Mouse (Mus musculus): ENCODE measurements around the gene Rom1. TPM values are rescaled to one million over a fixed set of nuclear protein-coding genes. Genes with fewer than 3 reads are reported as not detected.
A peak's percentile ranks its signal among the peaks of the same experiment; 100 is the strongest.

Rom1 gene
- total and polyA plus RNA-seq, 2 experiments: 1.7 to 5.0 TPM

- TF ChIP-seq POLR2A (IDR thresholded peaks at IDR 0.05; ENCODE audit: extremely low read depth, insufficient read depth, low read length): no peak
- TF ChIP-seq CTCF (IDR thresholded peaks at IDR 0.05; ENCODE audit: low read depth, low read length): no peak
- 26% methylated on average over 1 of the region's 1 CpGs for WGBS
- peaks cover 3% of the 10 kb centered on the region; the same call in 1 of the 2 replicates for H3K79me2 ChIP-seq (ENCODE audit: control insufficient read depth, insufficient read depth, low read length)
- no peak overlapping the region for H3K4me3 ChIP-seq (ENCODE audit: insufficient read depth, low read depth, low read length)
- H3K4me1 ChIP-seq (ENCODE audit: control insufficient read depth, insufficient read depth, low read length): peaks cover 7% of the 10 kb centered on the region
- H3K27me3 ChIP-seq (ENCODE audit: control insufficient read depth, insufficient read depth, low read length): no peaks in the 10 kb centered on the region
- peak; percentile 55 for DNase-seq (ENCODE audit: extremely low read depth, low read depth, low spot score)
- no peak overlapping the region for H3K9ac ChIP-seq (ENCODE audit: low read depth, low read length)
- no peak overlapping the region for H3K27ac ChIP-seq (replicated peaks; ENCODE audit: insufficient read depth, low read depth, low read length)
- peaks cover 3% of the 10 kb centered on the region; the same call in 1 of the 2 replicates for H3K36me3 ChIP-seq (ENCODE audit: control insufficient read depth, insufficient read depth, low read length)
Measured at GRCm38 (mm10) chr19:8886916-8887584, 42.1 kb downstream of the Rom1 start.

GRCm38 (mm10) chr19:8883616-8884015, 45.5 kb downstream of the Rom1 start, which contains the start of the genes Lbhd1 and Gm49403:
Gene Lbhd1 (plus strand): TSS chr19:8883732.
Gene Gm49403 (plus strand): TSS chr19:8883930.
- TF ChIP-seq CTCF (IDR thresholded peaks at IDR 0.05; ENCODE audit: low read depth, low read length) (no peak), POLR2A (IDR thresholded peaks at IDR 0.05; ENCODE audit: extremely low read depth, insufficient read depth, low read length) (no peak)
- H3K9ac ChIP-seq (ENCODE audit: low read depth, low read length): no peak within 1 kb of the TSS
- WGBS: 80% methylated on average over 3 of the region's 3 CpGs
- H3K27ac ChIP-seq (replicated peaks; ENCODE audit: insufficient read depth, low read depth, low read length): no peak within 1 kb of the TSS
- H3K36me3 ChIP-seq (ENCODE audit: control insufficient read depth, insufficient read depth, low read length): no peaks in the 10 kb centered on the region; the same call in 1 of the 2 replicates
- no peaks in the 10 kb centered on the region for H3K79me2 ChIP-seq (ENCODE audit: control insufficient read depth, insufficient read depth, low read length)
- DNase-seq (ENCODE audit: extremely low read depth, low read depth, low spot score): no peak
- H3K4me3 ChIP-seq (ENCODE audit: insufficient read depth, low read depth, low read length): no peak within 1 kb of the TSS
- H3K27me3 ChIP-seq (ENCODE audit: control insufficient read depth, insufficient read depth, low read length): no peaks in the 10 kb centered on the region
- H3K4me1 ChIP-seq (ENCODE audit: control insufficient read depth, insufficient read depth, low read length): peaks cover 9% of the 10 kb centered on the region

GRCm38 (mm10) chr19:8881034-8881392, 48.1 kb downstream of the Rom1 start:
- TF ChIP-seq POLR2A (IDR thresholded peaks at IDR 0.05; ENCODE audit: extremely low read depth, insufficient read depth, low read length) (no peak), CTCF (IDR thresholded peaks at IDR 0.05; ENCODE audit: low read depth, low read length) (no peak)
- H3K4me3 ChIP-seq (ENCODE audit: insufficient read depth, low read depth, low read length): peak overlapping the region; percentile 85; the same call in 1 of the 2 replicates
- no peak for DNase-seq (ENCODE audit: extremely low read depth, low read depth, low spot score)
- H3K9ac ChIP-seq (ENCODE audit: low read depth, low read length): no peak overlapping the region
- no peaks in the 10 kb centered on the region for H3K27me3 ChIP-seq (ENCODE audit: control insufficient read depth, insufficient read depth, low read length)
- 4% methylated on average over 3 of the region's 3 CpGs for WGBS
- peaks cover 5% of the 10 kb centered on the region; the same call in 1 of the 2 replicates for H3K4me1 ChIP-seq (ENCODE audit: control insufficient read depth, insufficient read depth, low read length)
- H3K27ac ChIP-seq (replicated peaks; ENCODE audit: insufficient read depth, low read depth, low read length): no peak overlapping the region
- peaks cover 2% of the 10 kb centered on the region; the same call in 1 of the 2 replicates for H3K36me3 ChIP-seq (ENCODE audit: control insufficient read depth, insufficient read depth, low read length)
- no peaks in the 10 kb centered on the region for H3K79me2 ChIP-seq (ENCODE audit: control insufficient read depth, insufficient read depth, low read length)

DNA sequence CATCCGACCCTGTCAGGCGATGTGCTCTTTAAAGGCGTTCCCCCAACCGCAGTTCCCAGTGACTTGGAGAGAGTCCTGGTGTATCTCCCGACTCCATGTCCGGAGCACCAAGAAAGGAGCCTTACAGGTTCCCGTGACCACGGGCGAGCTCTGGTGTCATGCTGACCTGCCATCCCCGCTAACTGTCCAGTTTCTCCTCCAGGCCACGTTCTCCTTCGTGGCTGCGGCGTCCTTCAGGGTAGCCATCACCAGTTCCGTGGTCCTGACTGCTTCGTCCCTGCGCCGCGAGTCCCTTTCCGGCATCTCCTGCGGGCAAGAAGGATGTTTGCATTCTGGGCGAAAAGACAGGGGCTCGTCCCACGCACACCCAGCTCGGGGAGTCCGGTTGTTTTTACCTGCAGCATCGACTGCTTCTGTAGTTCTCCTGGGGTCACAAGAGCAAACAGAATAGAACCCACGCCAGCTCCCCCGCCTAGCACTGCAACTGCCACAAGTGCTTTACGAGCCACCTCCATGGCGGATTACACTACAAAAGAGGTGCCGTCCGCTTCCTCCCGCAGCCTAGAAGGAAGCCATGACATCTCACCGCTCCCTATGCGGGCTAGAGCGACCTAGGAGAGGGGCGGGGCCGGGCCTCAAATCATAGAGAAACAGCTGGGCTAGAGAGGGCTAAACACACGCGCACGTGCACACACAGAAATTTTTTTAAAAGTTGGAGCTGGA, 48.7 kb downstream of the Rom1 start, which contains the start of gene Uqcc3:
Uqcc3 (minus strand) TSS at position 613 of the 723 bp plus-strand sequence.
- WGBS: under 1% methylated on average over 42 of the region's 42 CpGs

More for the DNA sequence above, 48.7 kb downstream of the Rom1 start, which contains the start of gene Uqcc3:
- H3K4me3 ChIP-seq (ENCODE audit: insufficient read depth, low read depth, low read length): peak within 1 kb of the TSS; percentile 85
- H3K27me3 ChIP-seq (ENCODE audit: control insufficient read depth, insufficient read depth, low read length): no peaks in the 10 kb centered on the region
- H3K9ac ChIP-seq (ENCODE audit: low read depth, low read length): peak within 1 kb of the TSS; percentile 90
- no peaks in the 10 kb centered on the region for H3K79me2 ChIP-seq (ENCODE audit: control insufficient read depth, insufficient read depth, low read length)
- no peak for TF ChIP-seq CTCF (IDR thresholded peaks at IDR 0.05; ENCODE audit: low read depth, low read length)
- peak; percentile 73; the same call in 1 of the 2 replicates for TF ChIP-seq POLR2A (IDR thresholded peaks at IDR 0.05; ENCODE audit: extremely low read depth, insufficient read depth, low read length)
- peaks cover 3% of the 10 kb centered on the region for H3K36me3 ChIP-seq (ENCODE audit: control insufficient read depth, insufficient read depth, low read length)
- H3K4me1 ChIP-seq (ENCODE audit: control insufficient read depth, insufficient read depth, low read length): peaks cover 5% of the 10 kb centered on the region; the same call in 1 of the 2 replicates
- peak within 1 kb of the TSS; percentile 70 for H3K27ac ChIP-seq (replicated peaks; ENCODE audit: insufficient read depth, low read depth, low read length)
- peak; percentile 86 for DNase-seq (ENCODE audit: extremely low read depth, low read depth, low spot score)

Other genes starting within 250 kb of the Rom1 start
Only the 30 nearest of the 32 such genes appear.
- 12.5 and 16.6 TPM in 2 replicates for gene Wdr74, start 193.5 kb downstream of the Rom1 start, total RNA-seq (2014; rRNA removed)
- gene Wdr74, start 193.5 kb downstream of the Rom1 start, polyA plus RNA-seq (2012; rRNA removed): 23.8 and 28.9 TPM in 2 replicates
- 0.83 TPM in 1 of 2 replicates, not detected in the other for gene 1700092M07Rik, start 188.6 kb downstream of the Rom1 start, total RNA-seq (2014; rRNA removed)
- not detected in 2 replicates for gene 1700092M07Rik, start 188.6 kb downstream of the Rom1 start, polyA plus RNA-seq (2012; rRNA removed)
- gene Stx5a, start 187.9 kb downstream of the Rom1 start, total RNA-seq (2014; rRNA removed): 43.5 and 46.8 TPM in 2 replicates
- gene Stx5a, start 187.9 kb downstream of the Rom1 start, polyA plus RNA-seq (2012; rRNA removed): 42.0 and 62.1 TPM in 2 replicates
- gene Nxf1, start 172.3 kb downstream of the Rom1 start, total RNA-seq (2014; rRNA removed): 16.2 and 22.3 TPM in 2 replicates
- gene Nxf1, start 172.3 kb downstream of the Rom1 start, polyA plus RNA-seq (2012; rRNA removed): 27.3 and 43.1 TPM in 2 replicates
- 50.3 and 66.9 TPM in 2 replicates for gene Tmem223, start 158.4 kb downstream of the Rom1 start, total RNA-seq (2014; rRNA removed)
- 93.1 and 122 TPM in 2 replicates for gene Tmem223, start 158.4 kb downstream of the Rom1 start, polyA plus RNA-seq (2012; rRNA removed)
- gene Tmem179b, start 154.9 kb downstream of the Rom1 start, total RNA-seq (2014; rRNA removed): 28.4 and 29.8 TPM in 2 replicates
- 68.8 and 85.1 TPM in 2 replicates for gene Tmem179b, start 154.9 kb downstream of the Rom1 start, polyA plus RNA-seq (2012; rRNA removed)
- gene Taf6l, start 142.9 kb downstream of the Rom1 start, total RNA-seq (2014; rRNA removed): 4.7 and 5.2 TPM in 2 replicates
- 5.1 and 5.3 TPM in 2 replicates for gene Taf6l, start 142.9 kb downstream of the Rom1 start, polyA plus RNA-seq (2012; rRNA removed)
- gene Polr2g, start 130.8 kb downstream of the Rom1 start, total RNA-seq (2014; rRNA removed): 25.2 and 26.6 TPM in 2 replicates
- gene Polr2g, start 130.8 kb downstream of the Rom1 start, polyA plus RNA-seq (2012; rRNA removed): 12.9 and 13.2 TPM in 2 replicates
- gene Zbtb3, start 126.8 kb downstream of the Rom1 start, total RNA-seq (2014; rRNA removed): 0.20 and 0.37 TPM in 2 replicates
- 0.31 and 0.43 TPM in 2 replicates for gene Zbtb3, start 126.8 kb downstream of the Rom1 start, polyA plus RNA-seq (2012; rRNA removed)
- 15.6 and 18.5 TPM in 2 replicates for gene Ttc9c, start 110.0 kb downstream of the Rom1 start, total RNA-seq (2014; rRNA removed)
- 8.1 and 8.3 TPM in 2 replicates for gene Ttc9c, start 110.0 kb downstream of the Rom1 start, polyA plus RNA-seq (2012; rRNA removed)
- gene Hnrnpul2, start 109.3 kb downstream of the Rom1 start, total RNA-seq (2014; rRNA removed): 19.5 and 19.6 TPM in 2 replicates
- 11.2 and 11.6 TPM in 2 replicates for gene Hnrnpul2, start 109.3 kb downstream of the Rom1 start, polyA plus RNA-seq (2012; rRNA removed)
- 6.1 and 8.2 TPM in 2 replicates for gene AC129217.1, start 99.6 kb downstream of the Rom1 start, total RNA-seq (2014; rRNA removed)
- 1.7 TPM in 1 of 2 replicates, not detected in the other for gene AC129217.1, start 99.6 kb downstream of the Rom1 start, polyA plus RNA-seq (2012; rRNA removed)
- 27.7 and 30.5 TPM in 2 replicates for gene Bscl2, start 91.9 kb downstream of the Rom1 start, total RNA-seq (2014; rRNA removed)
- gene Bscl2, start 91.9 kb downstream of the Rom1 start, polyA plus RNA-seq (2012; rRNA removed): 131 and 137 TPM in 2 replicates
- not detected in 2 replicates for gene Gng3, start 90.2 kb downstream of the Rom1 start, total RNA-seq (2014; rRNA removed)
- 0.05 TPM in 1 of 2 replicates, not detected in the other for gene Gng3, start 90.2 kb downstream of the Rom1 start, polyA plus RNA-seq (2012; rRNA removed)
- 0.07 and 0.09 TPM in 2 replicates for gene Lrrn4cl, start 78.6 kb downstream of the Rom1 start, total RNA-seq (2014; rRNA removed)
- gene Lrrn4cl, start 78.6 kb downstream of the Rom1 start, polyA plus RNA-seq (2012; rRNA removed): 0.06 and 0.07 TPM in 2 replicates
- gene Ubxn1, start 57.9 kb downstream of the Rom1 start, total RNA-seq (2014; rRNA removed): 82.7 and 88.4 TPM in 2 replicates
- 128 and 133 TPM in 2 replicates for gene Ubxn1, start 57.9 kb downstream of the Rom1 start, polyA plus RNA-seq (2012; rRNA removed)
- gene Uqcc3, start 48.4 kb downstream of the Rom1 start, total RNA-seq (2014; rRNA removed): 21.3 and 27.7 TPM in 2 replicates
- 32.6 and 38.8 TPM in 2 replicates for gene Uqcc3, start 48.4 kb downstream of the Rom1 start, polyA plus RNA-seq (2012; rRNA removed)
- gene Lbhd1, start 45.6 kb downstream of the Rom1 start, total RNA-seq (2014; rRNA removed): 2.5 and 3.4 TPM in 2 replicates
- 1.2 and 1.3 TPM in 2 replicates for gene Lbhd1, start 45.6 kb downstream of the Rom1 start, polyA plus RNA-seq (2012; rRNA removed)
- gene Gm49403, start 45.4 kb downstream of the Rom1 start, total RNA-seq (2014; rRNA removed): not detected in 2 replicates
- gene Gm49403, start 45.4 kb downstream of the Rom1 start, polyA plus RNA-seq (2012; rRNA removed): not detected in 2 replicates
- gene 1810009A15Rik, start 40.5 kb downstream of the Rom1 start, total RNA-seq (2014; rRNA removed): 23.5 and 34.0 TPM in 2 replicates
- gene 1810009A15Rik, start 40.5 kb downstream of the Rom1 start, polyA plus RNA-seq (2012; rRNA removed): 10.8 and 13.6 TPM in 2 replicates
- 3.4 TPM in 1 of 2 replicates, not detected in the other for gene Gm49416, start 40.4 kb downstream of the Rom1 start, total RNA-seq (2014; rRNA removed)
- 1.1 TPM in 1 of 2 replicates, not detected in the other for gene Gm49416, start 40.4 kb downstream of the Rom1 start, polyA plus RNA-seq (2012; rRNA removed)
- gene Ints5, start 36.4 kb downstream of the Rom1 start, total RNA-seq (2014; rRNA removed): 3.8 and 5.6 TPM in 2 replicates
- gene Ints5, start 36.4 kb downstream of the Rom1 start, polyA plus RNA-seq (2012; rRNA removed): 13.2 and 15.9 TPM in 2 replicates
- 111 and 132 TPM in 2 replicates for gene Ganab, start 31.3 kb downstream of the Rom1 start, total RNA-seq (2014; rRNA removed)
- gene Ganab, start 31.3 kb downstream of the Rom1 start, polyA plus RNA-seq (2012; rRNA removed): 127 and 140 TPM in 2 replicates
- gene B3gat3, start 9.0 kb downstream of the Rom1 start, total RNA-seq (2014; rRNA removed): 16.8 and 22.6 TPM in 2 replicates
- gene B3gat3, start 9.0 kb downstream of the Rom1 start, polyA plus RNA-seq (2012; rRNA removed): 88.7 and 101 TPM in 2 replicates
- 7.4 and 7.9 TPM in 2 replicates for gene Eml3, start 196 bp upstream of the Rom1 start, total RNA-seq (2014; rRNA removed)
- 20.2 and 26.2 TPM in 2 replicates for gene Eml3, start 196 bp upstream of the Rom1 start, polyA plus RNA-seq (2012; rRNA removed)
- 25.6 and 27.1 TPM in 2 replicates for gene Mta2, start 12.5 kb upstream of the Rom1 start, total RNA-seq (2014; rRNA removed)
- 11.2 and 12.1 TPM in 2 replicates for gene Mta2, start 12.5 kb upstream of the Rom1 start, polyA plus RNA-seq (2012; rRNA removed)
- gene Tut1, start 24.5 kb upstream of the Rom1 start, total RNA-seq (2014; rRNA removed): 6.0 and 6.2 TPM in 2 replicates
- 9.6 and 14.6 TPM in 2 replicates for gene Tut1, start 24.5 kb upstream of the Rom1 start, polyA plus RNA-seq (2012; rRNA removed)
- 101 and 117 TPM in 2 replicates for gene Eef1g, start 37.7 kb upstream of the Rom1 start, total RNA-seq (2014; rRNA removed)
- 99.1 and 107 TPM in 2 replicates for gene Eef1g, start 37.7 kb upstream of the Rom1 start, polyA plus RNA-seq (2012; rRNA removed)
- gene Ahnak, start 59.9 kb upstream of the Rom1 start, total RNA-seq (2014; rRNA removed): 10.3 and 10.9 TPM in 2 replicates
- 0.90 and 1.2 TPM in 2 replicates for gene Ahnak, start 59.9 kb upstream of the Rom1 start, polyA plus RNA-seq (2012; rRNA removed)
- gene Scgb1a1, start 158.6 kb upstream of the Rom1 start, total RNA-seq (2014; rRNA removed): not detected in 2 replicates
- 1.4 and 1.6 TPM in 2 replicates for gene Scgb1a1, start 158.6 kb upstream of the Rom1 start, polyA plus RNA-seq (2012; rRNA removed)